Mouse (Mus musculus) stomach, postnatal 0 days (tissue): ENCODE measurements around the gene Enho.

Source experiments
- CTCF ChIP-seq: IDR thresholded peaks from 2 replicates; pipeline ENCODE4 v1.5.1; 2016; ENCODE audit warnings: antibody characterized with exemption, low read depth, mild to moderate bottlenecking, moderate library complexity
- EP300 ChIP-seq: optimal IDR thresholded peaks from 2 replicates; pipeline ENCODE3; 2016; ENCODE audit warnings: antibody characterized with exemption

- peak; percentile 30; the same call in 1 of the 2 replicates for TF ChIP-seq CTCF
- TF ChIP-seq EP300, result peak; percentile 95
Measured at GRCm38 (mm10) chr4:41618916-41619746, 21.0 kb downstream of the Enho start.
